Mouse (Mus musculus) embryonic fibroblast, embryonic 13.5 days (primary cell): ENCODE measurements around the gene Ppp1r14d. TPM values are rescaled to one million over a fixed set of nuclear protein-coding genes. Genes with fewer than 3 reads are reported as not detected.
A peak's percentile ranks its signal among the peaks of the same experiment; 100 is the strongest.

Experiments used
- H3K27ac ChIP-seq: 2 replicates; pipeline ENCODE4 v1.5.1; 2012; ENCODE audit warnings: low read length, control low read depth, inconsistent platforms; ENCODE audit not compliant: insufficient read depth
- H3K4me1 ChIP-seq: 2 replicates; pipeline ENCODE4 v1.6.1; 2011; ENCODE audit warnings: low read length; ENCODE audit not compliant: control insufficient read depth, insufficient read depth
- H3K4me3 ChIP-seq: 2 replicates; pipeline ENCODE4 v1.5.1; 2011; ENCODE audit warnings: mild to moderate bottlenecking, control low read depth, low read length; ENCODE audit not compliant: insufficient read depth
- CTCF ChIP-seq: IDR thresholded peaks from 2 replicates; pipeline ENCODE4 v1.5.1; 2011; ENCODE audit warnings: mild to moderate bottlenecking, control low read depth, low read length, moderate library complexity, borderline replicate concordance; ENCODE audit not compliant: insufficient read depth
- POLR2A ChIP-seq: IDR thresholded peaks from 2 replicates; pipeline ENCODE4 v1.6.1; 2011; ENCODE audit warnings: low read depth, mild to moderate bottlenecking, control low read depth, low read length, moderate library complexity
- polyA plus RNA-seq: library from polyadenylated mRNA; stranded (reverse); fragments of >200 nt; gene quantifications from 2 replicates; pipeline ENCODE4 v1.2.4, GENCODE M21; 2011; ENCODE audit warnings: low read depth; ENCODE audit not compliant: missing spikeins, insufficient read length

Ppp1r14d gene
- polyA plus RNA-seq, 1 experiment: not detected

DNA sequence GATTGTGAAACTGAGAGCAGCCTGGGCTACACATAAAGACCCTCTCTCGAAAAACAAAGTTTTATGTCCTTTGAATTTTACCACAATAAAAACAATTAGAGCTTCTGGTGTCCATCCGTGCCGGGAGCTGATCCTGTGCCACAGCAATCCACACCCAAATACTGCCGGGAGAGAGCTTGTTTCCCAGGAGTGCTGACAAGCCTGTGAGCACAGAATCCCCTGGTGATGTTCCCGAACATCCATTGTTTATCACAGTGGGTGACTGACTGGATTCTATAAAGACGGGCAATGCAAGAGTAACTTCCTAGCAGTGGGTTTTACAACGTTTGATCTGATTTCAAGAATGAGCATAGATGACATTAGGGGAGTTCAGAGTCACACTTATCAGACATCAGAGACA lies 25.3 kb upstream of the Ppp1r14d start:
- Histone ChIP-seq H3K4me3 (no peak overlapping the region), H3K4me1 (no peaks in the 10 kb centered on the region), H3K27ac (no peak overlapping the region)
- no peak for TF ChIP-seq CTCF
- no peak for TF ChIP-seq POLR2A

DNA sequence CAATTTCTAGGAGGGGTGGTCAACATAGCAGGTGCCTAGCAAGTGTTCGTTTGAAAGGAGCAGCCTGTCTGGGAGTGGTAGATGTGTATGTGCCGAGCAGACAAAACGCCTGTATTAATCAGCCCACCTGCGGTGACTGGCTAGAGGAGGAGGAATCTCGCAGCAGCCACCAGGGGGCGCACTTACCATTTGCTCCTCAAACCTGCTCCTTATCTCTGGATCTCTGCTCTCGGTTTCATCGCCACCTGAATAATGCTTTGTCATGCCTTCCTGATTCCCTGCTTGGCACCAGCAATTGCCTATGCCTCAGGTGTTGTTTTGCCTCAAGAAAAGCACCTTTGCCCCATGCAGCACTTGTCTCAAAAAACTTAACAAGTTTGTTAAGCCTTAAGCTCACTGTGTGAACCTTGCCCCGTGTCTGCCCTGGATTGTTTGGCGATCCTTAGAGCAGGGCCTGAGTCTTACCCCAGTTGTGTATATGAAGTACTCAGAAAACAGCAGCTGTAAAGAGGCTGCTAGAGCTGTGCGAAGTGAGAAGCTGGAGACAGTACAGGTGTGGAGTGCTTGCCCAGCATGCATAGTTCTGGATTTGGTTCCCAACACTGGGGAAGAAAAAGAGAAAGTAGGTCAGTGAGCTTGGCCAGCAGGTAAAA lies 21.2 kb upstream of the Ppp1r14d start:
- TF ChIP-seq POLR2A: no peak
- TF ChIP-seq CTCF: peak; percentile 79
- Histone ChIP-seq H3K27ac (no peak overlapping the region), H3K4me3 (no peak overlapping the region)

DNA sequence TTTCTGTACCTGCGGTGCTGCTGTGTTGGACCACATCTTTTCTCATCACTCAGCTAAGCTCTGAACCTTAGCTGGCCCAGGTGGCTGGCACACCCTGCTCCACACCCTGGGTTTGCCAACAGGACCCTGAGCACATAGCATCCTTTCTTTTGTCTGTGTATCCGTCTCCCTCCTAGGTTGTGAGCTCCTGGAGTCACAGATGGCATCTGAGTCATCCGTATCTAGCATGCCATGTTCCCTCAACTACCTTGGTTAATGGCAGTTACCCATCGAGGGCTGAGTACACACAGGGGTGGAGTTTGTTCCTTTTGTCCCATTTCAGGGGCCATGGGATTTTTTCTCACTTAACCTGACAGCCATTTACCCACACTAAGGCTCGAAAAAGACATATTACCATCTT lies 20.7 kb upstream of the Ppp1r14d start:
- Histone ChIP-seq H3K4me3 (no peak overlapping the region), H3K27ac (no peak overlapping the region), H3K4me1 (no peaks in the 10 kb centered on the region)
- TF ChIP-seq CTCF (no peak), POLR2A (no peak)

More for the DNA sequence above, 21.2 kb upstream of the Ppp1r14d start:
- H3K4me1 ChIP-seq: no peaks in the 10 kb centered on the region

DNA sequence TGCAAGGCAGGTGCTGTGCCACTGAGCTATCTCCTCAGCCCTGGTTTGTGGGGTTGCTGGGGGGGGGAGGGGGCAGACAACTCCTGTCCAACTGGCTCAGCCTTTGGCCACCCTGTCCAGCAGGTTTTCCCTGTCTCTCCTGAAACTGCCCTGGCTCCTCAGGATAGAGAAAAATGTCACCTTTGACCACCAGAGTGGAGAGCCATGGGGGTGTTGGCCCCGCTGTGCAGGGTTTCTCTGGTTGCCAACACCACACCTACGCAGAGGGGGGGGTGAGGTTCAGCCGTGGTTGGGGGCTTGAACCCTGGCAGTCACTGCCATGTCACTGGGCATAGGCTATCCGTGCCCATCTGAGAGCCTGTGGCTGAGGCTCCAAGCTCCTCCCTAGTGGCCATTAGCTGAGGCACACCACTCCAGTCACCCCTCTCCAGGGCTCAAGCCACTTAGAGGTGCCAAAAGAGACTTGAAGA lies 19.9 kb upstream of the Ppp1r14d start:
- Histone ChIP-seq H3K4me1 (no peaks in the 10 kb centered on the region), H3K4me3 (no peak overlapping the region), H3K27ac (no peak overlapping the region)
- TF ChIP-seq CTCF (no peak), POLR2A (no peak)

DNA sequence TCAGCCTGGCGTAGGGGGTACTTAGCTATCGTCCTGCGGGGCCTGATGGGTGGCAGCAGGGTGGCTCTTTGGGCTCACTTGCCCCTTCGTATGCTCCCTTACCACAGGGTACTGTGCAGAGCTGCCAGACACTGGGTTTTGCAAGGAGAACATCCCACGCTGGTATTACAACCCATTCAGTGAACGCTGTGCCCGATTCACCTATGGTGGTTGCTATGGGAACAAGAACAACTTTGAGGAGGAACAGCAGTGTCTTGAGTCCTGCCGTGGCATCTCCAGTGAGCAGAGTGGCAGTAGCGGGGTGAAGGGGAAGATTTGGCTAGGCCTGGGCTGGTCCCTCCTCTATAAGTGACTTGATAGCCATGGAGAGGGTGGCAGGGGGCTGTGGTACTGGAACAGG lies 18.2 kb upstream of the Ppp1r14d start:
- Histone ChIP-seq H3K27ac (no peak overlapping the region), H3K4me1 (no peaks in the 10 kb centered on the region), H3K4me3 (no peak overlapping the region)
- TF ChIP-seq CTCF (no peak), POLR2A (no peak)

DNA sequence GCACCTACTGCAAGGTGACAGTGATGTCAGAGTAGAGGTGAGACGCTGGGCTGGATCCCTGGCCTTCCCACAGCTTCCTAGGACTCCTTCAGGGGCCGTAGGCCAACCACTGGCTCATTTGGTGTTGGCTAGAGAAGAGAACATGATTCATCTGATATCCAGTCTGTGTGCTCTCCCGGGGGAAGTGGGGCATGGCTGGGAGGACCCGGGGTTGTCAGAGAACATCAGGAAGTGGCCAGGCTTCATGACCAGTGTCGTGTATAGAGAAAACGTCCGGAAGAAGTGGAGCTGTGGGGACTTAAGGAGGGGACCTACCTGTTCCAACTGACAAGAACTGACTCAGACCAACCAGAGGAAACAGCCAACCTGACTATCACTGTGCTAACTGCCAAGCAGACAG lies 15.5 kb upstream of the Ppp1r14d start:
- no peak for TF ChIP-seq CTCF
- no peak for TF ChIP-seq POLR2A
- Histone ChIP-seq H3K4me1 (no peaks in the 10 kb centered on the region), H3K4me3 (no peak overlapping the region), H3K27ac (no peak overlapping the region)

DNA sequence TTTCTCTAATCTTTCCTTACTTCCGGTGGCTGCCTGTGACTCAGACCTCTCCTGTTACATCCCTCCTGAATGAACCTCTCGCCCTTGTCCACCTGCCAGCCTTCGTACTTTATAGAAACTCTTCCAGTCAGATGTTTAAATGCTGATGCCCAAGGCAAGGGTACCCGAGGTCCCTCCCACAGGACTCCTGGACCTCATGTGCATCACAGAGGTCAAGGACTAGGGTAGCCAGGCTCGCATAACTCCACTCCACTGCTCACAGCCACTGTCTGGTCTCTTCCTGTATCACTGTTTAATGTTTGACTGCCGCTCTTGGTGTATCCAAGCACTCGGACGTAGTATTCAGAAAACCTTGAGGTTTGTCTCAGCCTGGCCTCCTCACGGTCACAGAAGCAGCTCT lies 12.8 kb upstream of the Ppp1r14d start:
- Histone ChIP-seq H3K4me3 (no peak overlapping the region), H3K4me1 (no peaks in the 10 kb centered on the region), H3K27ac (no peak overlapping the region)
- TF ChIP-seq POLR2A (no peak), CTCF (no peak)

DNA sequence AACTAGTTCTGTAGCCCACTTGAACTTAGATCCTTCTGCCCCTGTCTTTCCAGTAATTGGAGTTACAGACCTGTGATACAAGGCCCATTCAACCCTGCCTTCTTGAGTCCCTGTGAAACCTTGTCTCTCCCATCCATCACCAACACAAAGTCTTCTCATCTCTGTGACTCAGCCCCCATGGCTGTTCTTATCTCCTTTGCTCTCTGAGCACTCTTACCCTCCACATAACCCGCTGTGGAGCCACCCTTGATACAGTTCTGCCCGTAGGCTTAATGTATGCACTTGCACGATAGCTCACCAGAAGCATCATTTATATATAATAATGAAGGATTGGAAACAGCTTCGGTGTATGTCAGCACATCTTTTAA lies 11.1 kb upstream of the Ppp1r14d start:
- Histone ChIP-seq H3K4me3 (no peak overlapping the region), H3K27ac (no peak overlapping the region), H3K4me1 (no peaks in the 10 kb centered on the region)
- TF ChIP-seq CTCF (no peak), POLR2A (no peak)

DNA sequence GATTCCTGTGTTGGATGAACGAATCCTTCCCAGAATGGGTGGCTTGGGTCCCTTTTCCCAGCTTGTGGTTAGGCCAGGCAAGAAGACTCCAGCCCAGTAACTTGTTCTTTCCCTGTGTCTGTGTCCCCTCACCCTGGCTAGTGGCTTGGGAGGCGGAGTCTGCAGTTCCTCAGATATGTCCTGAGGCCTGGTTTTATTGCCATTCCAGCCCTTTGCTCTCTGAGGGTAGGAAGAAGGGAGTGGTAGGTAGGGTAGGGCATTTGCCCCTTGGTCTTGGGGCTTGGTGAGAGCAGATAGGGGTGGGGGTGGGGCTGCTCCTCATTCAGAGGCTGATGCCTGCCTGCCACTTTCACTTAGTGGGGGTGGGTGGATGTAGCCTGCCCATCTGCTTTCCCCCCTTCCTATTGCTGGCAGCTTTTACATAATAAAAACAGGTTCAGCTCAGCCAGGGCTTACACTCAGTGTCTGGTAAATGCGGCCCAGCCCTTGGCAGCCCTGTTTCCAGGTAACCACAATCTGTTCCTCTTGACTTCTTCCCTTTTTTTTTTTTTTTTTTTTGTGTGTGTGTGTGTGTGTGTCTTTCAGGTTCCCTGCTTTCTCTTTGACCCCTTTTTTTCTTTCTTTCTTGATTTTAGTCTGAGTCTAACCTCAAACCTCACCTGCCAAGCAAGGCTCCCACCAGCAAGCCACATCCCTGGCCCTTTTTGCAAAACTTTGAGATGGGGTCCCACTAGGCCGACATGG lies 10.5 kb upstream of the Ppp1r14d start:
- no peak overlapping the region for H3K27ac ChIP-seq
- no peaks in the 10 kb centered on the region for H3K4me1 ChIP-seq
- no peak overlapping the region for H3K4me3 ChIP-seq
- TF ChIP-seq POLR2A: no peak
- no peak for TF ChIP-seq CTCF

DNA sequence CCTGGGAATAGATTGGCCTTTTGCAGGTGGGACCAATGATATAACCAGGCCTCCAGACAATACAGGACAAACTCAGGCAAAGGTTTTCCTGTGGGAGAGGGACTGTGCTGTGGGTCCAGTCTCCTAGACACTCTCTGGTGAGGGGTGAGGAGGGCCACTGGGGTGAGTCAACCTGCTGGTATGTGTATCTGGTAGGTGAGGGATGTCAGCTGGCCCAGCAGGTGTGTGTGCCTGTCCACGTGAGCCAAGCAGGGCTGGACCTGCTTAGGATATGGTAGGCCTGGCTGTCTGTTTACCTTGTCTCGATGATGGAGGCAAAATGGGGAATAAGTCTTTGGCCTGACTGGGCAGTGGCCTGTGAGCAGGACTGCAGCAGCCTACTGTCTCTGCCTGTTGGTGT lies 9.0 kb upstream of the Ppp1r14d start:
- no peak overlapping the region for H3K4me3 ChIP-seq
- TF ChIP-seq CTCF (no peak), POLR2A (no peak)

More for the DNA sequence above, 9.0 kb upstream of the Ppp1r14d start:
- Histone ChIP-seq H3K27ac (no peak overlapping the region), H3K4me1 (no peaks in the 10 kb centered on the region)
